Mouse (Mus musculus) naive thymus-derived CD4-positive, alpha-beta T cell, adult 2 months (primary cell): Measurements from ENCODE around the gene Cwh43.
"Not testable (repeated sequence)": the region's sequence is repeated elsewhere in the genome, so short reads cannot be mapped to it uniquely, and the experiment has no call there.

Source experiments
- DNase-seq: peaks from one replicate; pipeline ENCODE4 v3.0.0-alpha.2; 2011; ENCODE audit warnings: low read depth

Gene Cwh43

DNA sequence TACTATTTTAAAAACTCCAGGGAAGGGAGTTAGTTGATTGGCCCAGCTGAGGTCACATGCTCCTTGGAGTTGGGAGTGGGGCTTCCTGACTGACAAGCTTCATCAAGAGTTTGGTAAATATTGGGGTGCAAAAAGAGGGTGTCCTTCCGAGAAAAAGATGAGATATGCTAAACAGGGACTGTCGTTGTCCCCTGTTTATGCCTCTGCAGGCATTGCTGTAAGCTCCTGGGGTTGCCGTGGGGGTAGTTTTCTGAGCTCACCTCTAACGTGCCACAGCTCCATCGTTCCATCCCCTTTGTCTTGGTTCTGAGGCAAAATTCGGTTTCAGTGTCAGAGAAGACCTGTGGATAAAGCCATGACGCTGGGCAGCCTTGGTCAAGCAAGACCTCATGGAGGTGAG lies 74.8 kb downstream of the Cwh43 start, which contains the start of gene Dcun1d4:
Gene Dcun1d4 (plus strand): TSS at position 301 of the 400 bp plus-strand sequence.
- no peak for DNase-seq

DNA sequence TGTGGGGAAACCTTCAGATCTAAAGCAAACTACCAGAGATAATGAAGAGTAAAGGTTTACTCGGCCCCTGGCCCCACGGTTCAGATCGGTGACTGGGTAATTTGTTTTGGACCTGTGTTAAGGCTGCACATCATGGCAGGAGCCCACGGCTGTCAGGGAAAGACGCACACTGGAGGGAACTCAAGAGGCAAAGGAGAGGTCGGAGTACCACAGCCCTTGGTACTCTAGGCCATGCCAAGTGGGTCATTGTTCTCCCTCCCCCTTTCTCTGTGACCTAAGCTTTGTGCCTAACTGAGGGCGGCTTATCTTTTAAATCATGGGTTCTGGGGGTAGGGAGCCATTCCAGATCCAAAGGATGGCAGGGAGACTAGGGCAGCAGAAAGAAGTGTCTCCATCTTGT lies 75.5 kb downstream of the Cwh43 start:
- no peak for DNase-seq

DNA sequence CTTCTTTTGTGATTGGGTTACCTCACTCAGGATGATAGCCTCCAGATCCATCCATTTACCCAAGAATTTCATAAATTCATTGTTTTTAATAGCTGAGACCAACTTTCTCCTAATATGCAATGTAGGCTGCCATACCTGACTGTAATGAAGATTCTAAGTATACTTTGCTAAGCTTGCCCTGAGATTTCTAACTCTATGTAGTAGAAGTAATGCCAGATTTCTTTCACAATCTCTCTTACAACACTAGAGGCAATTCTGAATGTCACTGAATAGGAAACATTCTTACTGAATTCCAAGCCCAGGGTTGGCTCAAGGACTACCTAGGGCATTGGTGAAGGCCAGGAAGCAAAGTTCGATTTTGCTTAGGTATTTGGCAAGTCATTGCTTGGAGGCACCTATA lies 76.5 kb downstream of the Cwh43 start:
- DNase-seq, result not testable (repeated sequence)

DNA sequence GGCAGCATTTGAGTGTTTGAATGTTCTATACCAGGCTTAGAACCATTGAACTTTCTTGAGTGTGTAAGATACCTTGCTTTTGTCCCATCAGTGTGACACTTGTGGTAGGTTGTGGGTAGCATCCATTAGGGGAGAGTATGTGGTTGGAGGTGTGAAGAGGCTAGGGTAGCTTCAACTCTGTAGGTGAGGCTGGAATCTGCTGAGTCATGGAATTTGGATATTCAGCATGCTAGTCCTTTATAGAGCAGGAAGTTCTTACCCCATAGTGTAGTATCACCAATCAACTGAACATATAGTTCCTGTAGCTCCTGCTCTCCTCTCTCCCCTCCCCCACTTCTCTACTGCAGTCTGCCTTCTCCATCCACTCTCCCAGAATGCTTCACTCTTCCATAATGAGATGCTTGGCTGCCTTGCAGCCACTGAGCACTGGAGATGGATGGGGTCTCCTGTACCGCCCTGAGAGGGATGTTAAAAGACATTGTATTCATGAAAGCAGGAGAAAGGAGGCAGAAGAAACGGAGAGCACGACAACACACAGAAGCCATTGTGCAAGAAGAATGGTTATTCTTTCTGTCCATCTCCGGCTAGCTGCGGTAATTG lies 78.2 kb downstream of the Cwh43 start:
- no peak for DNase-seq

DNA sequence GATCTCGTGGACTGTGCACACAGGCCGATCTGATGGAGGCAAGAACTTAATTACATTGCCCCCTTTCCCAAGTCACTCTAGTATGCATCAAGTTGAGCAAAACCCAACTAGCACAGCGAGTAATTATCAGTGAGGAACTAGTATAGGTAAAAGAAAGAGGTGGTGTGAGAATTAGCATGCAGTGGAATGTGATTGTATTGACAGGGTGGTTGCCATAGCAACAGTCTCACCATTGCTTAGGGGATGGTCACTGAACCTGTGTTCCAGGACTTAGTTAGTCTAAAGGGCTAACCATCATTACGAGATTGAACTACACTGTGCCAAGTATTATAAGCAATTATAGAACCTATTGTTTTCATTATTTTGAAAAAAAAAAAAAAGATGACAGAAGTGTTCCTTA lies 80.6 kb downstream of the Cwh43 start:
- no peak for DNase-seq

DNA sequence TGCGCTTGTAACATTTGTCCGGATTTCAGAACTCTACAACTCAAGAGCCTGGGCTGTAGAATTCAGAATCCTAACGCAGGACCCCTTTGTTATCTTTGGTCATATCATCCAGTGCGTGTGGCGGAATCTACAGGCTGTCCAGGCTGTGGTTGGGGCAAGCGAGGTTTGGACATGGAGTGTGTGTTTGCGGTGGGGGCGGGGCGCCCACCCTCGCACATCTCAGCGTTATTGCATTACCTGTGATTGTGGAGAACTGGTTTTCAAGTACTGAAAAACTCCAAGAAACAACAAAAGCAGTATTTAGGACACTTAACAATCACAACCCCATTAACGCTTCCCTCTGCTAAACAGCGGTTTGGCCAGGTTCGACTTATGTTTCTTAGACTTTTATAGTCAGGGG lies 84.0 kb downstream of the Cwh43 start:
- DNase-seq, result no peak

DNA sequence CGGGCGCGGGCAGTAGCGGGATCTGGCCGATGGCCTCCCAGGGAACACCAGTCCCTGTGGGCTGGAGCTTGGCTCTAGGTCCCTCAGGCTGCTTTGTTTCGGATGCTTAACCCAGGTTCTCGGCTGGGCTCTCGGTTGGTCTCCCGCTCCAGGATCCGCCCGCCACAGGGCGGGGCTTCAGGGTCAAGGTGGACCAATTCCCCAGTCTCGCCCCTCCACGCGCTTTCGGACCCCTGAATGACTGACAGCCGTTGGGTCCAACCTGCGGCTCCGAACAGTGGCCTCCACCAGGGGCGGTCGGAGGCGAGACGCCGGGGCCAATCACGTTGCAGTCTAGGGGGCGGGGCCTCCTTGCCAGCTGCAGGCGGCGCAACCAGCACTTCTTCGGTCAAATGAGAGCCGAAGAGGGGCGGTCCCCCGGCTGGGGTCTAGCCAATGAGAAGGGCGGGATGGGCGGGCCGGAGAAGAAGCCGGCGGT lies 84.8 kb downstream of the Cwh43 start:
- peak; percentile 96 for DNase-seq

DNA sequence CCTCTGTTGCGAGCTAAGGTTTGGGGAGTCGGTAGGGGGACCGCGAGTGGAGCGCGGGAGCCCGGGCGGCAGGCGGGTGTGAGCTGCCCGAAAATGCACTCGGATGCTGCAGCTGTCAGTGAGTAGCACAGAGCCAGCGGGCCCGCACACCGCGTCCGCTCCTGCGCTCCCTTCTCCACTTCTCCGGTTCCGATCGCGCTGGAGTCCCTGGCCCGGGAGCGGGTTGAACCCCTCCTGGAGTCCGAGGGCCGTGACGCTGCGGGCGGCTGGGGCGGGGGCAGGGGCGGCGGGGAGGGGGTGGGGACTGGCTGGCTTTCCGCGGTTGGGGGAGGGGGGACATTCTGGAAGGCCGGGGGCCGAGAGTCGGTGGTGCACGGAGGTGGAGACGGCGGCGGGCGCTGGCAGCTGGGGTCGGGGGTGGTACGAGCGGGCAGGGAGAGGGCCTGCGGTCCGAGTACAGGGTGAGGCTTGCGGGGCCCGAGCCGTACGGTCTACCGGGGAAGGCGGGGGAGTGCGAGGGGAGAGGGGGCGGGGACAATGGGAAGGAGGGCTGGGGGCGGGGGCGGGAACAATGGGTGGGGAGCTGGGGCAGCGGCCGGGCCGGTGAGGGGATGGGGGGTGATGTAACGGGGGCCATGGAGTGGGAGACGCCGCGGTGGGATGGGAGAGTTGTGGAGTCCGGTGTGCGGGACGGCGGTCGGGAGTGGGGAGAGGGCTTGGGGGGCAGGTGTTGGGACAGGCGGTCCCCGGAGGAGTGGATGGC lies 85.4 kb downstream of the Cwh43 start:
- DNase-seq, result no peak

DNA sequence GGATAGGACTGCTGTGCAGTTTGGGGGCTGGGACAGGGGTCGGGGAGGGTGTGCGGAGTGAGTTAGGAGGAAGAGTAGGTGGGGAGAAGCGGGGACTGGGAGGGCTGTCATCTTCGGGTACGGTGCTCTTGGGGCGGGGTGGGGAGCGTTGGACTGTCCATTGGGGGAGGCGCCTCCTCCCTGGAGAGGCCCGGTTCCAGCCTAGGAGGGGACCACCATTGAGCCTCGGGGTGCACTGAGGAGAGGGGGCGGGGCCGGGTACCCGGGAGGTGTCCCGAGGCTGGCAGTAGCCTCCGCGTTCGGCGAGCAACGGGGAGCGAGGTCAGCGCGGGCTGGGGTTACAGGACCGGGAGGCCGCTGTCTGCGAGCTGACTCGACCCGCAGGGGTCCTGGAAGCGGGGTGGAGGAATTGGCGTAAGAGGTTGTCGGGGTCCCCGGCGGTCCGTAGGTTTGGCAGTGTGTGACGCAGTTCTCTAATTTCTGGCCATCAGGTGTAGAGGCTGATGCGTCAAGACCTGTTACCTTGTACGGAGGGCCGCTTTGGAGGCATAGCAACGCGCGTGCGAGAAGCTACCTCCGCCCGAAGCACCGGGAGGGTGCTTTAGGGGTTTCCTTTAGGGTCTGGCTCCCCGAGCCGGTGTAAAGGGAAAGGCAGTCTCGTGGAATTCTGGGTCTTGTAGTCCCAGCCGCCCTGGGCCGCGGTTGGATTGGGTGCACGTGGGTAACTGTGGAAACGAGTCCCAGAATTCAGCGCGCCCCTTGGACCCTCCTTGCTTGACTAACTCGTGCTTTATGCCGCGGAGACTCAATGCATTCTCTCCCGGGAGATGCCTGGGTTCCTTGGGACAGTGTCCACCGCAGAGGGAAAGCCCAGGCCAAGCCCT lies 86.2 kb downstream of the Cwh43 start:
- peak; percentile 82 for DNase-seq

DNA sequence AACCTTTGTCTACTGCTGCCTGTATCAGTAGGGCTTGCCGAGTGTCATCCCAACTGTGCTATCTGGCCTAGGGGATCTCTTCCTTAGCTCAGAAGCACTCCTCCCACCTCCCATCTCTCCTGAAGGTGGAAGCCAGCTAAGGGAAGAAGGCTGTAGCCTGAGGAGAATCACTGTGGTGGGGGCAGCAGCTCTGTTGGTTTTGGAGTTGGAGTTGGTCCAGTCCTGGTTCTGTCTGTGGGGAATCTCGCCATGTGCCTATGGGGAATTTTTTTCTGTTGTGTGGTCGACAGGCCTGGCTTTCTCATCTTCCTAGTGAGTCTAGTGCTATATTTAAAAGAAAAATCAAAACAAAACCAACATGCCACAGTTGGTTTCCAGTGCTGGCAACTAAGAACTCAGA lies 91.5 kb downstream of the Cwh43 start:
- no peak for DNase-seq

DNA sequence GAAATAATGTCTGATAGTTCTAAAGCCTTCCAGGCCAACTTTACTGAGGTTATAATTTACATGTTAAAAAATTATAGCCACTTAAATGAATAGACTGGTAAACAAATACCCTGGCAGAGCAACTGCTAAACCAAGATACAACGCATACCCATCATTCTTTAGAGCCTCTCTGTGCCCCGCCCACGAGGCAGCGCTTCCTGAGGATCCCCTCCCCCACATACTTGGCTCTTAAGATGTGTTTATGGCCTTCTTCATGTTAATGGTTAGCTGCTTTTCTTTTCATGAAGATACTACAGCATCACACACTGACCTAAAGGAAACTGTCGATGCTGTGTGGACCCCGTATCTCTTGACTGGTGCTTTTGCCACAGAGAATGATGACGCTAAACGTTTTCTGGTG lies 92.7 kb downstream of the Cwh43 start:
- no peak for DNase-seq

DNA sequence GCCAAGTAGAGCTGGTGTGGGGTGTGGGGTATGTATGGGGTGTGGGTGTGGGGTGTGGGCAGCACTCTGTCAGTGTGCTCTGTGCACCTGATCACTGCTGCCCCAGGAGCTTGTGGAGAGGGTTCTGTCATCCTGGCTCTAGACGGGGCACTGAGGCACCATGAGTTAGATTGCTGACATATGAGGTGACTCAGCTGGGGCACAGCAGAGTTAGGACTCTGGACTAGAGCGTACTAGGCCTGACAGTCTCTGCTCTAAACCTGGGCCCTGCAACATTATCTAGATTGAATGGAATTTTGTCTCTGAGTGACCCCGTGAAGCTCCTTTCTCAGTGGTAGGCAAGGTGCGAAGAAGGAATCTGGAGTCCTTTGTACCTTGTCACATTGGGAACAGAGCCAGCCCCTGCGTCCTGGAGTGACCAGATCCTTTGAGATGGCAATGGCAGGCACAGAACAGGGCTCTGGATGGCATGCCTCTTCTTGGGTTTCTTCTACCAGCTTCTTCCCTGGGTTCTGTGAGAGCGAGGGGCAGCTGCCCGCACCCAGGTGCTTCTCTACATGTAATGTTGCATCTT lies 95.1 kb downstream of the Cwh43 start:
- DNase-seq, result no peak

DNA sequence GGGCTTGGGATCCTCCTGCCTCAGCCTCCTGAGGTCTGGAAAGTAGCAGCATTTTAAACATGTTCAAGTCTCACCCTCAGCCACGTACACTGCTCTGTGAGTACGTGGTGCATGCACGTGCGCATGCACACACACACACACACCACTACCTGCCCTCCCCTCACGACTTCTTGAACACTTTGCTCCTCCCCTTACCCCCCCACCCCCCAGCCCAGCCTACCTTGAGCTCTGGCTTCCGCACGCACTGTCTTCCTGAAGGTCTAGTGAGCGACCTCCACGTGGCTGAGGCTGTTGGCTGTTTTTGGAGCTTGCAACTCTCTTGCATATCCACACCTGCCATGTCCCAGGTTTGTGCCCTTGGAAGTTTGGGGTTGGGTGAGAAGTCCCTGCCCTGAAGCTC lies 96.5 kb downstream of the Cwh43 start:
- no peak for DNase-seq
